Mouse (Mus musculus): ENCODE results near the gene Zfp362.
A peak's percentile ranks its signal among the peaks of the same experiment; 100 is the strongest.

Zfp362 gene

GRCm38 (mm10) chr4:128796788-128797187, 9.1 kb downstream of the Zfp362 start:
- no peak for DNase-seq

GRCm38 (mm10) chr4:128795596-128795995, 10.2 kb downstream of the Zfp362 start:
- no peak for DNase-seq

GRCm38 (mm10) chr4:128794198-128794597, 11.6 kb downstream of the Zfp362 start:
- no peak for DNase-seq

GRCm38 (mm10) chr4:128793710-128794109, 12.1 kb downstream of the Zfp362 start:
- no peak for DNase-seq

GRCm38 (mm10) chr4:128789646-128790045, 16.2 kb downstream of the Zfp362 start:
- DNase-seq = no peak

GRCm38 (mm10) chr4:128788108-128788507, 17.7 kb downstream of the Zfp362 start:
- DNase-seq = no peak

GRCm38 (mm10) chr4:128787023-128787939, 18.6 kb downstream of the Zfp362 start:
- no peak for DNase-seq

GRCm38 (mm10) chr4:128785921-128786654, 19.8 kb downstream of the Zfp362 start:
- no peak for DNase-seq

GRCm38 (mm10) chr4:128784950-128785631, 20.8 kb downstream of the Zfp362 start:
- no peak for DNase-seq

- no peak for DNase-seq
Observed at GRCm38 (mm10) chr4:128782645-128783044, 23.2 kb downstream of the Zfp362 start.

GRCm38 (mm10) chr4:128782037-128782436, 23.8 kb downstream of the Zfp362 start:
- DNase-seq = no peak

GRCm38 (mm10) chr4:128777593-128777992, 28.3 kb downstream of the Zfp362 start:
- no peak for DNase-seq

GRCm38 (mm10) chr4:128776568-128777289, 29.1 kb downstream of the Zfp362 start:
- peak; percentile 63 for DNase-seq

- DNase-seq = no peak
Observed at GRCm38 (mm10) chr4:128774467-128774866, 31.4 kb downstream of the Zfp362 start.

- no peak for DNase-seq
Observed at GRCm38 (mm10) chr4:128773820-128774219, 32.0 kb downstream of the Zfp362 start.

- no peak for DNase-seq
Observed at GRCm38 (mm10) chr4:128770698-128771097, 35.1 kb downstream of the Zfp362 start.

- DNase-seq = no peak
Observed at GRCm38 (mm10) chr4:128769569-128770355, 36.1 kb downstream of the Zfp362 start.

- DNase-seq = no peak
Observed at GRCm38 (mm10) chr4:128768120-128768519, 37.7 kb downstream of the Zfp362 start.

GRCm38 (mm10) chr4:128766929-128767328, 38.9 kb downstream of the Zfp362 start:
- no peak for DNase-seq

- no peak for DNase-seq
Observed at GRCm38 (mm10) chr4:128760029-128760428, 45.8 kb downstream of the Zfp362 start.

GRCm38 (mm10) chr4:128759214-128759613, 46.6 kb downstream of the Zfp362 start:
- DNase-seq = no peak

GRCm38 (mm10) chr4:128755900-128756299, 49.9 kb downstream of the Zfp362 start:
- DNase-seq = no peak

Data from right cerebral cortex, adult 18-20 months (tissue).